Mouse (Mus musculus) heart, postnatal 14 days (tissue): ENCODE measurements around the gene Palld. TPM values are rescaled to one million over a fixed set of nuclear protein-coding genes. Genes with fewer than 3 reads are reported as not detected.

Experiments used
- DNase-seq, 2 experiments: peaks; one replicate each; pipeline ENCODE4 v3.0.0; 2021 to 2022
- intact Hi-C: fragments of 180-260 bp; cut with DNase I; formaldehyde crosslinking; loops from one replicate; pipeline ENCODE4 v1.15.1; 2025
- long read RNA-seq, 2 experiments: library from polyadenylated mRNA; stranded (forward); transcript quantifications; one replicate each; pipeline ENCODE4 v2.0.0; 2021
- total RNA-seq, 2 experiments: library from RNA; stranded (reverse); gene quantifications; 2 replicates each; pipeline ENCODE4 v1.2.3; 2021

Palld gene
- total RNA-seq = 100 to 1,000 TPM; 263 to 269 TPM
- long read RNA-seq, experiment 1, full-length matches to known transcripts = 28 of 168 reads
- long read RNA-seq, experiment 1, partial matches to known transcripts = 111 of 168 reads
- long read RNA-seq, experiment 1, other reads (novel, unspliced or antisense) = 29 of 168 reads
- long read RNA-seq, experiment 2, full-length matches to known transcripts = 29 of 197 reads
- long read RNA-seq, experiment 2, partial matches to known transcripts = 114 of 197 reads
- long read RNA-seq, experiment 2, other reads (novel, unspliced or antisense) = 54 of 197 reads

GRCm38 (mm10) chr8:61902521-61902920 is at the start of gene Palld:
TSS of gene Palld (minus strand) at chr8:61902690.
- peak; percentile 31 to 34 for DNase-seq
- intact Hi-C loops = no loop called here

DNA sequence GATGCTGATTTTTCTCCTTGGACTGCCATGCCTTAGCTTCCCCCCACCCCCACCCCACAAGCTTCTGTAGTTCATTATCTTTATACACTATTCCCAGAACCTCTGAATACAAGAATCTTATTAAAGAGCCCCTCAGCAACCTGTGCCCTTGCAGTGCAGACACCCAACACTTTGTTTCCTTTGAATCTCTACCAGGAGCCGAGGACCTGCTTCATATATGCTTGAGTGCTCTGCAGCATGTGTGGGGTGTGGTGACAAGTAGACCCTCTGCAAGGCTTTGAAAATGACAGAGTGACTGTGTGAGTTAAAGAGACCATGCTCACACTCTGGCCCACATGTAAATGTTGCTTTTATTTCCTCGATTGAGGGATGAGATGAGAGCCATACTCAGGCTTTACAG is 35.1 kb upstream of the Palld start:
- no peak for DNase-seq
- intact Hi-C loops = no loop called here

GRCm38 (mm10) chr8:61933243-61933642 is 30.8 kb upstream of the Palld start:
- DNase-seq = no peak
- intact Hi-C loops = no loop called here

GRCm38 (mm10) chr8:61927777-61928494 is 25.4 kb upstream of the Palld start, which contains the start of gene Ddx60:
TSS of gene Ddx60 (plus strand) at chr8:61928087.
- intact Hi-C loops = no loop called here

GRCm38 (mm10) chr8:61924518-61924917 is 22.0 kb upstream of the Palld start:
- intact Hi-C loops = no loop called here
- DNase-seq = no peak

More at GRCm38 (mm10) chr8:61927777-61928494, 25.4 kb upstream of the Palld start, which contains the start of gene Ddx60:
- DNase-seq = peak; percentile 78 to 80

DNA sequence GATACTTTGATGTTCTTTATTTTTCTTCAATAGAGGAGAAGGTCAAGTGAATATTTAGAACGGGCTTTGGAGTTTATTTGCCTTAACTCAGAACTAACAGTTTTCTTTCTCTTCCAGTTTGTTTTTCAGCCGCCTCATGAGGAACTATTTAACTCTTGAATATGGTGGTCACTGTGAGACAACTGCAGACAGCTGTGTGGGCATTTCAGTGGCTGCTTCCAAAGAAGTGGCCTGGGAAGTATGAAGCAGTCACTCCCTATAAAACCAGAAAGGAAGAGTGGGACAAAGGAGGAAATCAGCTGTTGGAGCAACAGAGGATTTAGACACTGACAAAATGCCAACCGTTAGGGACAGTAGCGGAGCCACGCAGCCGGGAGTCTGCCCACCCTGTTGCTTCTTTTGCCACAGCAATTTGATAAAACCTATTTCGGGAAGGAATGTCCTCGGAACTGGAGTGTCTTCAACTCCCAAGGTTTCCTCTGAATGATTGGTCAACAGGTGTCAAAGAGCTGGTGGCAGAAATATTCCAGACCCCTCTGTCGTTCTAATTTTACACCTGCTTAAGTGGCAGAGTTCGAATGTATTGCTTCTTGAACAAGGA is 19.1 kb upstream of the Palld start:
- intact Hi-C loops = no loop called here
- no peak for DNase-seq

GRCm38 (mm10) chr8:61920389-61920788 is 17.9 kb upstream of the Palld start:
- no peak for DNase-seq
- intact Hi-C loops = no loop called here

- intact Hi-C loops = no loop called here
- no peak for DNase-seq
Measured at GRCm38 (mm10) chr8:61919145-61919788, 16.8 kb upstream of the Palld start.

- DNase-seq = no peak
- intact Hi-C loops = no loop called here
Measured at GRCm38 (mm10) chr8:61917287-61917686, 14.8 kb upstream of the Palld start.

DNA sequence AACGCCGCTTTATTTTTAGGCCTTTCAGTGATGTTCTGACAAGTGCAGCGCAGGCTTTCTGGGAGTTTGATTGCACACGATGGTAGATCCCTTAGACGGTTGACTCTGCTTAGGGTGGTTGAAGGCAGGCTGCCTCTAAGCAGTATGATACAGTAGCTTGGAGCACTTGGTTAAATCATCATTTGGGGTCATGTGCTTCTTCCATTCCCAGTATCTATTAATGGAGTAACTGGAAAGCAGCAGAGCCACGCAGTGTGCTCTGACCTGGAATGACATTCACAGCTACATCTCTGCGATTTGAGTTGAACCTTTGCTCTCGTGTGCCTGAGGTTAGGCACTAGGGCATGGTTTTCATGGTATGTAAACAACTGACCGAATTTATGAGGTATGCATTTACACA is 11.5 kb upstream of the Palld start:
- intact Hi-C loops = no loop called here
- DNase-seq = no peak

- intact Hi-C loops = no loop called here
- DNase-seq = no peak
Measured at GRCm38 (mm10) chr8:61912817-61913216, 10.3 kb upstream of the Palld start.

DNA sequence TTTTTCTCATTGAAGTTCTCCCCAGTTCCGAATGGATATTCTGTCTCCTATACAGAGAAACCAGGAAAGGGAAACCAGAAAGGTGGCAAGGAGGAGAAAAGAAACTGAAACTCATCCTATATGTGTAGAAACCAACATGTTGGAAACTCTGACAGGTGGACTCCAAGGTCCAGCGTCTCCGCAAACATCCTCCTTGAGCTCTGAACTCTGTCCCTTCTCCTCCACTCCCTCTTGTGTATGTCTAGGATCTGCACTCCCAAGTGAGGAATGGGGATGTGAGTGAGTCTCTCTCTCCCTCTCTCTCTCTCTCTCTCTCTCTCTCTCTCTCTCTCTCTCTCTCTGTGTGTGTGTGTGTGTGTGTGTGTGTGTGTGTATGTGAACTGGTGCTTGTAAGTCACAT is 6.8 kb upstream of the Palld start:
- intact Hi-C loops = no loop called here
- DNase-seq = no peak

DNA sequence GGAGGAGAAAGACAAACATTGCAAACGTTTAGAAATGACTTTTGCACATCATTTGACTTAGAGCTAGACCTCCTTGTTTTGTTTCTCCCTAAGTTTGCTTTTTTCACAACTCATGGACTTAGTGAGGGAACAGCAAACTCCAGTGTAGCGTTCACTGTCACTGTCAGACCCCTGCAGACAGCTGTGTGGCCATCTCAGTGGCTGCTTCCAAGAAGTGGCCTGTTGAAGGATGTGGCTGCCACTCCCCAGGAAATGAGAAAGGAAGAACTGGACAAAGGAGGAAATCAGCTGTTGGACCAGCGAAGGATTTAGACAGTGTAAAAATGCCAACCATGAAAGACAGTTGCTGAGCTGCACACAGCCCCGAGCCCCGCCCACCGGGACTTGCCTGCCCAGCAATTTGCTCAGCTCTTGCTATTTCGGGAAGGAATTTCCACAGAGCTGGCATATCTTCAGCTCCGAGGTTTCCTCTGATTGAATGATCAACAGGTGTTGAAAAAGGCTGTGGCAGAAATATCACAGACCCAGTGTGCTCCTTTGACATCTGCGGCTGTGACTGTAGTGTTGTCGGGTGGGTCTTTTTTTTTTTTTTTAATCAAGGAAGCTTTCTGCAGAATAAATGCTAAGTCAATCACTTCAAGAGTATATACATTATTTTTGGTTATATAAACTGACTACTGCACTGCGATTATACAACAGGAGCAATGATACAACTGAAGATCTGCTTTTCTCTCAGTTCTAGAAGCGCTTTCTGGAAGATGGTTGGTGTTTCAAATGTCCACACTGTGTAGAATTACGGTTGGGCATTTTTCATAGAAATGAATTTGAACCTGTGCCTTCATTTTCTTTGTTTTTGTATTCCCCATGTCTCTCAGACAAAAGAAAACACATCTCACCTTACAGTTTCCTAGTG is 6.1 kb upstream of the Palld start:
- intact Hi-C loops = no loop called here
- peak; percentile 67 to 80 for DNase-seq

GRCm38 (mm10) chr8:61901028-61901717 is 1.3 kb downstream of the Palld start:
- intact Hi-C loops = no loop called here
- DNase-seq = no peak

DNA sequence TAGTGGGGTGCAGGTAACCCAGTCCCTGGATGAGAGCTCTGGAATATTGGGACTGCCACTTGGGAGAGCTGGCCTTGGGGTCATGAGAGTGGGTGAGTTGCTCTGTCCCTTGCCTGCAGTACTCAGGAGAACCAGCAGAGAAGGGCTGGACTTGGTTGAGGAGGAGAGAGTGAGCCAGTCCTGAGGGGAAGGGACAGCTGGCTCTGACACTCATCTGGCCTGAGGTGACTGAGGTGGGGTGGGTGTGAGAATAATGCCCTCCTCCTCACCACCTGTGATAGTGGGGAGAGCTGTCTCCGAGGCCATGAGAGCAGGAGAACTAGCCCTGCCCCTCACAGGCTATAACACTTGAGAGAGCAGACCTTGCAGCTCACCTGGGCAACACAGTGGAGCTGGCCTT is 5.1 kb downstream of the Palld start:
- intact Hi-C loops = no loop called here
- no peak for DNase-seq

- intact Hi-C loops = no loop called here
- DNase-seq = no peak
Measured at GRCm38 (mm10) chr8:61896742-61897141, 5.7 kb downstream of the Palld start.

- intact Hi-C loops = loop anchor here (2.0 kb wide), 2 partner anchors 139 to 165 kb away; no protein-coding TSS in a partner anchor
- DNase-seq = peak; percentile 62 to 79
Measured at GRCm38 (mm10) chr8:61894062-61894461, 8.4 kb downstream of the Palld start.

- intact Hi-C loops = loop anchor here (5.0 kb wide), 1 partner anchor 355 kb away; no protein-coding TSS in a partner anchor
- DNase-seq = no peak
Measured at GRCm38 (mm10) chr8:61877607-61878006, 24.9 kb downstream of the Palld start.

DNA sequence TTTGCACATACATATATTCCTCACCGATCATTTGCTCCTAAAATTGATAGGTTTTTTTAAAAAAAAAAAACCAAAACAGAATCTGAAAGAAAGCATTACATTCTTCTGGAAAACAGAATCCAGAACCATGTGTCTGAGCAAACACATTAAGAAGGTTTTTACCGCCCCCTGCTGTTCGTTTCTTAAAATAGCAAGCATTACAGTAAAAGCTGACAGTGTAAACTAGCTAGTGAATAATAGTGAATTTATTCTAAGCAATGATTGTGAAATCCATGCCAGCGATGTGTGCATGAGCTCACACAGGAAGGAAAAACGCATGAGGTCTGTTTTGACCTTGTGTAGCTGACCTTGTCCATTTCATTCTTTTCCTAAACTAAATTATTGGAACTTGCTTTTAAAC is 27.2 kb downstream of the Palld start:
- peak; percentile 57 to 72 for DNase-seq
- intact Hi-C loops = loop anchor here (1.0 to 5.0 kb wide), 3 partner anchors 176 to 353 kb away; no protein-coding TSS in a partner anchor
